Mouse (Mus musculus): Measurements from ENCODE around the gene Myl9.
"Not testable (repeated sequence)": the region's sequence is repeated elsewhere in the genome, so short reads cannot be mapped to it uniquely, and the experiment has no call there.

Myl9 gene

DNA sequence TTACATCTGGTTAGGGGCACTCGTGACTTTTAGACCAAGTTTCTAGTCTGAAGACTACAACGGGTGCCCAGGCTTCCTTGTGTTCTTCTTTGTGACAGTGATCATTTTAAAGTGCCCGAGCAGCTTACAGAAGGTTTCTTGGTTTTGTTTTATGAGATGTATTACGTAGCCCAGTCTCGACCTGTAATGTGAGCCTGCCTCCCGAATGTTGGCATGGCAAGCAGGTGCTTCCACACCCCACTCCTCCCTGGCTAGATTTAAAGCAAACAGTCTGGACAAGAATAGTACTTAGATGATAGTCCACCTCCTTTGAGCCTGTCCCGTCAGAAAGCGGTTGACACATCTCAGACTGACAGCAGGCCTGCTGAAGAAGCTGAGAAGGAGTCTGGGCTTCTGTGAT is 9.6 kb upstream of the Myl9 start:
- DNase-seq = no peak

- DNase-seq = no peak
These were observed 8.8 kb upstream of the Myl9 start for GRCm38 (mm10) chr2:156766227-156767019.

DNA sequence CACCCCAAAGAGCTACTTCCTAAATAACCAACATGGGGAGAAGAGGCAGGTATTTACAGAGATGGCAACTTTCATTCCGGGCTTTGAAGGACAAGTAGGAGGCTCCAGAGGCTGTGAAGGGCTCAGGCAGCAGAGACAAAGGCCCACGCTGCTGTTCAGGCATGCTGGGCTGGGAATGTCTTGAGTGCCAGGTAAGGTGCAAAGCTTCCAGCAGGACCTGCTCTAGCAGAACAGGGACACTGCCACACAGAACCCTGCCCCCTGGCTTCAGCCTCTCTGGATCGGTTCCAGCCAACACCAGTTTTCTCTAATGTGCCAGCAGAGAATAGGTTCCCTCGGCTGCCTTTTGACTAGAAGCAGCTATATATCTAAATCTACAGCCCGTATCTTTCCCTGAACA is 8.1 kb upstream of the Myl9 start:
- no peak for DNase-seq

- DNase-seq = no peak
These were observed 5.9 kb upstream of the Myl9 start for GRCm38 (mm10) chr2:156769274-156769673.

- no peak for DNase-seq
These were observed 1.8 kb upstream of the Myl9 start for GRCm38 (mm10) chr2:156773470-156773869.

- DNase-seq = no peak
These were observed 1.0 kb upstream of the Myl9 start for GRCm38 (mm10) chr2:156774035-156774737.

DNA sequence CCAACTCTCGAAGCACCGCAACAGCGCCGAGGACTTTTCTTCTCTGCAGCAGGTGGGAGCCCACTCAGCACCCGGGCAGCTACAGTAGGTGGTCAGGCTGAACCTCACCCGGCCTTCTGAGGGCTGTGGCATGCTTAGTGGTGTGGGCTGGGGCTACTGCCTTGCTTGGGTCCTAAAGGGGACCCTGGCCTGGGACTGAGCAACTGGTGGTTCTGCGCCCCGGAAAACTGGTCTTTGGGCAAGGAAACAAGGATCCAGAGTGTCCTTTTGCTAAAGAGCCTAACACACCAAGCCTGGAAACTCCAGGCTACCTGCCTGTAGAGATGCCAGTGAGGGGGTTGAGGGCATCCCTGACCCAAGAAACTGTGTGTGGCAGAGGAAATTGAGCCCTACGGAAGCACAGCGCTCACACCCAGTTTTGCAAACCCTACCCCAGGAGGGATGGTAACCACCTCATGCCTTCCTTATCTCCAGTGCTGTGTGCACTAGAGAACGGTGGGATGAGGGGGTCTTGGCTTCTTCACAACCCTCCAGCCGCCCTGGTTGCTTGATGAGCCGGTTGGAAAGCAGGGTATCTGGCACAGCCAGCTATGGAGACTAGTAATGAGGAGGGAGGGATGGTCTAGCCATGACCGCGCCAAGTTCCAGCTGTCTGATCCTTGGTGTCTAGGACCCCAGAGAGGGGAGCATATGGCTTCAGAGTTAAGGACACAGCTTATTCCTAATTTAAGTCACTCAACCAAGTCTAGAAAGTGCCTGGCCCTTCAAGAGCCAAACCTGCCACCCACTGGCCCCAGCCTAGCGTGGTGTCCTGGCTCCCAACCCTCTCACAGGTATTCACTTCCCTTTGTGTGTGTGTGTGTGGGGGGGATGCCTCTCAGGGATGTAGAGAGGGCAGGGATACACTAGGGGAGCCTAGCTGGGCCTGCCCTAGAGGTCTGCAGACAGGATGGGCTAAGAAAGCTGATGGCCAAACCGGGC is 525 bp downstream of the Myl9 start:
- no peak for DNase-seq

DNA sequence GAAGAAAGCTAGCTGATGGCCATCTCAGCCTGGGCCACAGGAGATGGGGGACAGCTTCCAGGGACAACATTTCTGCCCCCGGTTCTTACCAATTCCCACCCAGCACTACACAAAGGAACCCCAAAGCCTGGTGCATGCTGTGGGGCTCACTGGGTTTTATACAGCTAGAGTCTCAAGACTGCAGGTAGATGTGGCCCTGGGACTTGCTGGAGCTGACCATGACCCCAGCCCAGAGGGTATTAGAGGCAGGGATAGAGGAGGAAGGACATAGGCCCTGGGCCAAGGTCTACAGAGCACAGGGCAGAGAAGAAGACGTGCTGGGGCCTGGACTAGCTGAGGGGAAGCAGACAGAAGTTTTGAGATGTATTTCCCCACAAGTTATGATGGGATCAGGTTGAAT is 1.7 kb downstream of the Myl9 start:
- DNase-seq = no peak

DNA sequence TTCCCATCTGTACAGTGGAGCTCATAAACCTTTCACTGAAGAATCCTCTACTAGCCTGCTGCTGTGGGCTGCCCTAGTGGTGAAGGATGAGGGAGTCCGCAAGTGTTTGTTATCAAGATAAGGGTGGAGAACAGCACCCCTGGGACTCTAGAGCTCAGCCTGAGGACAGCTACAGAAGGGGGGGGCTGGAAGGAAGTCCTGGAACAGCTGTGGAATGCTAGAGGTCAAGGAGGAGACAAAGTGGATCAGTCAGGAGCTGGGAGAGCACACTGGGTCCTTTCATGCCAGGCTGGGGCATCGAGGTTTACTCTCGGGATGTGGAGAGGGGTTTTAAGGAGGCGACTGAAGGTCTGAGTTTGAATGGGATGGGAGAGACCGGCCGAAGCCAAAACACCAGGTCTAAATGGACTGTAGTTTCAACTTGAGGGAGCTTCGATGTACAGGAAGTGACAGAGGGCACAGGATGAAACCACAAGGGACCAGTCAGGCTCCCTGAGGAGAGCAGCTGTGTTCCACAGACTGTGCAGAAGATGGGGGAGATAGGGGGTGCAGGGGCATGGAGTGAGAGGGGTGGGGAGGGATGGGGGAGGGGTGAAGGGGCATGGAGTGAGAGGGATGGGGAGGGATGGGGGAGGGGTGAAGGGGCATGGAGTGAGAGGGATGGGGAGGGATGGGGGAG is 2.2 kb downstream of the Myl9 start:
- DNase-seq = no peak

GRCm38 (mm10) chr2:156778571-156778970 is 3.4 kb downstream of the Myl9 start:
- DNase-seq = no peak

DNA sequence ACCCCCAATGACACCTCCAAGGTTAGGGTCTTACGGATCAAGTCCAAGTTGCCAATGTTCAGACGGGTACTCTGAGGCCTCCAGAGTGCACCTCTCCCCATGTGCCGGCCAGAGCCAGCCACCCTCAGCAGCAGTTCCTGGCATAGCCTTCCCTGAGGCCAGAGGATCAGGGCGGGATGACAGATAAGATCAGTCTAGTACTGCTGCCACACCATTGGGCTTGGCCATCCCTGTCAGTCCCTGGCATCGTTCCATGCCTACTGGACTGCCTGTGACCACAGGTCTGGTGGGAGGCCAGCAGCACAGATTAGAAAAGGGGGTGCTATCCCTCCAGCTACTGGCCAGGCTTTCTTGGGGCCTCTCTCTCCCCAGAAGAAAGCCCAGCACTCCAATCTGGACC is 3.8 kb downstream of the Myl9 start:
- DNase-seq = no peak

DNA sequence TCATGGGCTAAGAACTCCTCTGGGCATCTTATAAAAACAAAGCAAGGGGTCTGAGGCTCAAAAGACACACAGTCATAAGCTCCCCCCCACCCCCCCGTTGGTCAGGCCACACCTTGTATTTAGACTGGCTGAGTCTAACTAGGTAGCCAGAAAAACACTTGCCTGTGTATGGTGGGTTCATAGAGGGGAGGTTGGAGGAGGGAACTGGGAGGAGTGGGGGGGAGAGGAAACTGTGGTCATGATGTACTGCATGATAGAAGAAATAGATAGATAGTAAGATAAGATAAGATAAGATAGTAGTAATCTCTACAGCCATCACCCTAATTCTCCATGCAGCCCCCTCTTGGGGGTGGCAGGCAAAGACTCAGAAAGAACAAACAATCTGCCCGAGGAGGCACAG is 4.3 kb downstream of the Myl9 start:
- DNase-seq = no peak

DNA sequence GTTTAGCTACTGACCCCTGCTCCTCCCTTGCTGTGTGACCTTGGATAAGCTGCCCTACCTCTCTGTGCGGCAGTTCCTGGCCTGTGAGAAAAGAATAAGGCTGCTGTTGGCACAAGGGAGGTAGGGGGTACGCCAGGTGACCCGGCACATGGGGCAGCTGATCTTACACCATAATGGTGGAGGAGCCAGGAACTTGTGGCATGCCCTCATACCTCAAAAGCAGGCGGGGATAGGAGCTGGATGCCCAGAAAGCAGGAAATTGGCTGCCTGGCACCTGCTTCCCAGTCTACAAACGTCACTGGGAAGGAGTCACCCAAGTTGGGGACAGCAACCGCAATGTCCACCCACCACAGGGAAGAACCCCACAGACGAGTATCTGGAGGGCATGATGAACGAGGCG is 4.9 kb downstream of the Myl9 start:
- DNase-seq = no peak

- no peak for DNase-seq
These were observed 5.5 kb downstream of the Myl9 start for GRCm38 (mm10) chr2:156780752-156781151.

GRCm38 (mm10) chr2:156781281-156781680 is 6.1 kb downstream of the Myl9 start:
- no peak for DNase-seq

- DNase-seq = no peak
These were observed 6.7 kb downstream of the Myl9 start for GRCm38 (mm10) chr2:156781836-156782480.

- no peak for DNase-seq
These were observed 7.5 kb downstream of the Myl9 start for GRCm38 (mm10) chr2:156782481-156783348.

GRCm38 (mm10) chr2:156783349-156783728 is 8.1 kb downstream of the Myl9 start:
- no peak for DNase-seq

DNA sequence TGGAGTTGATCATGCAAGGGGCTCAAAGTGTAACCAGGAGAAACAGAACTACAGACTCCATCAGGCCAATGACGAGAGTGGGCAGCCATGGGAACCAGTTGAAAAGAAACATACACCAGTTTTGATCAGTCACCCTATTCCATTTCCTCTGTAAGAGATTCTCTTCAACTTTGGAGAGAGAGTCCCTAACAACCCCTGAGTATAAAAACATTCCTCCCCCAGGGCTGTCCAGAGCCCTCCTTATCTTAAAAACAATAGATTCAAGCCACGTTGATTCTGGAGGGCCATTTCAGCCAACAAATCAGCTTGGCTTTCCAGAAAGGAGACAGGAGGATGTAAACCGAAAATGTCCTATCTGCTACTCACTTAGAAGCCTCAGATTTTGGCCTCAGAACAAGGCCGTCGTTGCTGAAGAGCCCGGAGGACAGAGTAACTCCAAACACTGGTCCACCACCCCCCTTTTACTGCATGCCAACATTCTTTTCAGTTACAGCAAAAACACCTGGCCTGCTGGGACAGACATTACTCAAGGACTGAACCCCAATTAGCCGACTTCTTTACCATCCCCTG is 8.9 kb downstream of the Myl9 start:
- no peak for DNase-seq

DNA sequence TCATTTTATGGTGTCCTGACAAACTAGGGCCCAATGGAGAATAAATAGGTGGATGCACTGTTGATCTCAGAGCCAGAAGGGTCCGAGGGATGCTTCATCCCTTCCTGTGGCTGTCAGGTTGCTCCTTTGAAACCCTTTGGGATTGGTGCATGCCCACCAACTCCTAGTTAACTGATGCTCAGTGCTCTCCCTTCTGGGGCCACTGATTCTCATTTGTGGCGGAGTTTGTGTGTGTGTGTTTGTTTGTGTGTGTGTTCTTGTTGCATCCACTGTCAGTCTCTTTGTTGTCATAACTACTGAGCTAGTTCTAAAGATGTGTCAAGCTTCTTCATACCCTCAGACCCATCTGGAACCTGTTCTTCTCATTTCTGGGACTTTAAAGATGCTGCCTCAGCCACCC is 9.7 kb downstream of the Myl9 start:
- DNase-seq = no peak

- DNase-seq = not testable (repeated sequence)
These were observed 11.1 kb downstream of the Myl9 start for GRCm38 (mm10) chr2:156786369-156786768.

Data from thymus, postnatal 14 days (tissue).